Mouse (Mus musculus): ENCODE measurements around the gene Hoxd12. TPM values are rescaled to one million over a fixed set of nuclear protein-coding genes. Genes with fewer than 3 reads are reported as not detected.

The Hoxd12 gene
- polyA plus RNA-seq, 1 experiment from 2014 or later: not detected

GRCm38 (mm10) chr2:74711721-74712621 is 37.2 kb downstream of the Hoxd12 start, which contains the start of the genes Hoxd3 and Hoxd4:
TSS of gene Hoxd3 (plus strand) at chr2:74711927.
TSS of gene Hoxd4 (plus strand) at chr2:74711929.
- H3K9me3 ChIP-seq (ENCODE audit: control insufficient read depth, low read depth, low read length): no peaks in the 10 kb centered on the region
- H3K9ac ChIP-seq (replicated peaks; ENCODE audit: low read depth, low read length): peak within 1 kb of the TSS; percentile 18; the same call in 1 of the 2 replicates
- 0 out of 2 replicates have a peak within 1 kb of the TSS, but pooled peaks have one; percentile 33 for H3K27ac ChIP-seq (ENCODE audit: low read length)
- H3K4me1 ChIP-seq (ENCODE audit: control insufficient read depth, insufficient read depth, low read length): no peaks in the 10 kb centered on the region; the same call in 1 of the 2 replicates
- H3K27me3 ChIP-seq (ENCODE audit: control insufficient read depth, insufficient read depth, low read length): peaks cover 78% of the 10 kb centered on the region
- ATAC-seq (ENCODE audit: insufficient number of reproducible peaks, insufficient read depth, low FRiP score, low read depth): 0 out of 2 replicates have a peak, but pooled peaks have one; percentile 56
- no peaks in the 10 kb centered on the region for H3K36me3 ChIP-seq (ENCODE audit: control insufficient read depth, insufficient read depth, low read length)
- H3K4me3 ChIP-seq (ENCODE audit: low read depth, low read length): peak within 1 kb of the TSS; percentile 34
- under 1% methylated on average over 63 of the region's 65 CpGs for WGBS
- peak within 1 kb of the TSS; percentile 37 for H3K4me2 ChIP-seq (replicated peaks; ENCODE audit: low read depth, low read length)

- Histone ChIP-seq H3K4me3 (ENCODE audit: low read depth, low read length) (no peak overlapping the region), H3K27me3 (ENCODE audit: control insufficient read depth, insufficient read depth, low read length) (peaks cover 75% of the 10 kb centered on the region), H3K9ac (replicated peaks; ENCODE audit: low read depth, low read length) (no peak overlapping the region), H3K4me1 (ENCODE audit: control insufficient read depth, insufficient read depth, low read length) (no peaks in the 10 kb centered on the region; the same call in 1 of the 2 replicates), H3K9me3 (ENCODE audit: control insufficient read depth, low read depth, low read length) (no peaks in the 10 kb centered on the region), H3K27ac (ENCODE audit: low read length) (no peak overlapping the region), H3K4me2 (replicated peaks; ENCODE audit: low read depth, low read length) (no peak overlapping the region), H3K36me3 (ENCODE audit: control insufficient read depth, insufficient read depth, low read length) (no peaks in the 10 kb centered on the region)
- 13% methylated on average over 19 of the region's 19 CpGs for WGBS
- no peak for ATAC-seq (ENCODE audit: insufficient number of reproducible peaks, insufficient read depth, low FRiP score, low read depth)
These were observed 38.7 kb downstream of the Hoxd12 start for GRCm38 (mm10) chr2:74713239-74714150.

- Histone ChIP-seq H3K27me3 (ENCODE audit: control insufficient read depth, insufficient read depth, low read length) (peaks cover 74% of the 10 kb centered on the region), H3K9ac (replicated peaks; ENCODE audit: low read depth, low read length) (no peak overlapping the region), H3K4me1 (ENCODE audit: control insufficient read depth, insufficient read depth, low read length) (no peaks in the 10 kb centered on the region; the same call in 1 of the 2 replicates), H3K4me3 (ENCODE audit: low read depth, low read length) (no peak overlapping the region), H3K27ac (ENCODE audit: low read length) (no peak overlapping the region), H3K9me3 (ENCODE audit: control insufficient read depth, low read depth, low read length) (no peaks in the 10 kb centered on the region), H3K4me2 (replicated peaks; ENCODE audit: low read depth, low read length) (no peak overlapping the region), H3K36me3 (ENCODE audit: control insufficient read depth, insufficient read depth, low read length) (no peaks in the 10 kb centered on the region)
- WGBS: 9% methylated on average over 18 of the region's 18 CpGs
- no peak for ATAC-seq (ENCODE audit: insufficient number of reproducible peaks, insufficient read depth, low FRiP score, low read depth)
These were observed 39.5 kb downstream of the Hoxd12 start for GRCm38 (mm10) chr2:74714156-74714789.

GRCm38 (mm10) chr2:74714881-74715280 is 40.1 kb downstream of the Hoxd12 start:
- no peak for ATAC-seq (ENCODE audit: insufficient number of reproducible peaks, insufficient read depth, low FRiP score, low read depth)
- Histone ChIP-seq H3K9ac (replicated peaks; ENCODE audit: low read depth, low read length) (no peak overlapping the region), H3K27ac (ENCODE audit: low read length) (no peak overlapping the region), H3K36me3 (ENCODE audit: control insufficient read depth, insufficient read depth, low read length) (no peaks in the 10 kb centered on the region), H3K4me2 (replicated peaks; ENCODE audit: low read depth, low read length) (0 out of 2 replicates have a peak overlapping the region, but pooled peaks have one; percentile 10), H3K27me3 (ENCODE audit: control insufficient read depth, insufficient read depth, low read length) (peaks cover 68% of the 10 kb centered on the region), H3K4me3 (ENCODE audit: low read depth, low read length) (no peak overlapping the region), H3K4me1 (ENCODE audit: control insufficient read depth, insufficient read depth, low read length) (no peaks in the 10 kb centered on the region; the same call in 1 of the 2 replicates), H3K9me3 (ENCODE audit: control insufficient read depth, low read depth, low read length) (no peaks in the 10 kb centered on the region)
- 4% methylated on average over 14 of the region's 14 CpGs for WGBS

GRCm38 (mm10) chr2:74715504-74716241 is 40.9 kb downstream of the Hoxd12 start:
- Histone ChIP-seq H3K27me3 (ENCODE audit: control insufficient read depth, insufficient read depth, low read length) (peaks cover 63% of the 10 kb centered on the region), H3K9ac (replicated peaks; ENCODE audit: low read depth, low read length) (no peak overlapping the region), H3K36me3 (ENCODE audit: control insufficient read depth, insufficient read depth, low read length) (no peaks in the 10 kb centered on the region), H3K4me2 (replicated peaks; ENCODE audit: low read depth, low read length) (peak overlapping the region; percentile 42), H3K4me1 (ENCODE audit: control insufficient read depth, insufficient read depth, low read length) (no peaks in the 10 kb centered on the region; the same call in 1 of the 2 replicates), H3K27ac (ENCODE audit: low read length) (no peak overlapping the region), H3K4me3 (ENCODE audit: low read depth, low read length) (peak overlapping the region; percentile 11; the same call in 1 of the 2 replicates), H3K9me3 (ENCODE audit: control insufficient read depth, low read depth, low read length) (no peaks in the 10 kb centered on the region)
- peak; percentile 58 for ATAC-seq (ENCODE audit: insufficient number of reproducible peaks, insufficient read depth, low FRiP score, low read depth)
- WGBS: 3% methylated on average over 26 of the region's 26 CpGs

- H3K4me3 ChIP-seq (ENCODE audit: low read depth, low read length): no peak overlapping the region
- H3K36me3 ChIP-seq (ENCODE audit: control insufficient read depth, insufficient read depth, low read length): no peaks in the 10 kb centered on the region
- ATAC-seq (ENCODE audit: insufficient number of reproducible peaks, insufficient read depth, low FRiP score, low read depth): no peak
- WGBS: 22% methylated on average over 2 of the region's 2 CpGs
- H3K4me2 ChIP-seq (replicated peaks; ENCODE audit: low read depth, low read length): no peak overlapping the region
- no peak overlapping the region for H3K27ac ChIP-seq (ENCODE audit: low read length)
- no peaks in the 10 kb centered on the region for H3K9me3 ChIP-seq (ENCODE audit: control insufficient read depth, low read depth, low read length)
- H3K27me3 ChIP-seq (ENCODE audit: control insufficient read depth, insufficient read depth, low read length): peaks cover 72% of the 10 kb centered on the region
- no peaks in the 10 kb centered on the region for H3K4me1 ChIP-seq (ENCODE audit: control insufficient read depth, insufficient read depth, low read length)
- H3K9ac ChIP-seq (replicated peaks; ENCODE audit: low read depth, low read length): no peak overlapping the region
These were observed 45.6 kb downstream of the Hoxd12 start for GRCm38 (mm10) chr2:74720384-74720783.

GRCm38 (mm10) chr2:74720955-74721491 is 46.2 kb downstream of the Hoxd12 start:
- peaks cover 75% of the 10 kb centered on the region for H3K27me3 ChIP-seq (ENCODE audit: control insufficient read depth, insufficient read depth, low read length)
- no peak overlapping the region for H3K9ac ChIP-seq (replicated peaks; ENCODE audit: low read depth, low read length)
- no peaks in the 10 kb centered on the region for H3K36me3 ChIP-seq (ENCODE audit: control insufficient read depth, insufficient read depth, low read length)
- H3K27ac ChIP-seq (ENCODE audit: low read length): no peak overlapping the region
- no peak overlapping the region for H3K4me2 ChIP-seq (replicated peaks; ENCODE audit: low read depth, low read length)
- no peaks in the 10 kb centered on the region for H3K9me3 ChIP-seq (ENCODE audit: control insufficient read depth, low read depth, low read length)
- no peaks in the 10 kb centered on the region for H3K4me1 ChIP-seq (ENCODE audit: control insufficient read depth, insufficient read depth, low read length)
- H3K4me3 ChIP-seq (ENCODE audit: low read depth, low read length): no peak overlapping the region
- 24% methylated on average over 5 of the region's 5 CpGs for WGBS
- no peak for ATAC-seq (ENCODE audit: insufficient number of reproducible peaks, insufficient read depth, low FRiP score, low read depth)
